Mouse (Mus musculus) kidney, adult 2 months (tissue): ENCODE results near the gene Gng8.

ENCODE experiments used
- CTCF ChIP-seq: fragments of 200-500 bp; conservative IDR thresholded peaks from 2 replicates; pipeline ENCODE4 v1.5.1; 2011; ENCODE audit warnings: low read depth, mild to moderate bottlenecking, control low read depth, low read length, moderate library complexity, mixed read lengths; ENCODE audit not compliant: insufficient read depth, insufficient read length
- POLR2A ChIP-seq: fragments of 200-500 bp; IDR thresholded peaks from one replicate; pipeline ENCODE4 v1.6.1; 2011; ENCODE audit warnings: low read depth, low read length, control low read depth

DNA sequence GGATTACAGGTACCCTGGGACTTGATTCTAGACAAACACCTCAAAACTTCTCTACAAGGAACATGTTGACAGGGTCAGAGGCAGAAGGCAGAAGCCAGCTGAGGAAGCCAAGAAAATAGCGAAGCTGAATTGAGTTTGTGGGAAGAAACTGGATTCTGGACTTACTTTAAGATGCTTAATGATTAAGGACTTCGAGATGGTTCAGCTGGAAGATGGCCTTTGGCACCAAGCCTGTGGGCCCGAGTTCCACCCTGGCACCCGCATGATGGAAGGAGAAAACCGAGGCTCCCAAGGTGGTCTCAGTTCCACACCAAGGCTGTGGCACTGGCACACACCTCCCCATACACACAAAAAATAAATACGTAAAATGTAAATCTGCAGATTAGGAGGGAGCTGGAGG is 1.1 kb upstream of the Gng8 start:
- no peak for TF ChIP-seq CTCF
- no peak for TF ChIP-seq POLR2A
